Mouse (Mus musculus) liver, postnatal 0 days (tissue): ENCODE results near the gene Dnal4.

ENCODE experiments used
- CTCF ChIP-seq: sonication (generic); IDR thresholded peaks from 2 replicates; pipeline ENCODE4 v1.5.1; 2016; ENCODE audit warnings: antibody characterized with exemption, low read depth
- EP300 ChIP-seq: IDR thresholded peaks from 2 replicates; pipeline ENCODE4 v1.6.1; 2016; ENCODE audit warnings: antibody characterized with exemption, low read depth, mild to moderate bottlenecking

DNA sequence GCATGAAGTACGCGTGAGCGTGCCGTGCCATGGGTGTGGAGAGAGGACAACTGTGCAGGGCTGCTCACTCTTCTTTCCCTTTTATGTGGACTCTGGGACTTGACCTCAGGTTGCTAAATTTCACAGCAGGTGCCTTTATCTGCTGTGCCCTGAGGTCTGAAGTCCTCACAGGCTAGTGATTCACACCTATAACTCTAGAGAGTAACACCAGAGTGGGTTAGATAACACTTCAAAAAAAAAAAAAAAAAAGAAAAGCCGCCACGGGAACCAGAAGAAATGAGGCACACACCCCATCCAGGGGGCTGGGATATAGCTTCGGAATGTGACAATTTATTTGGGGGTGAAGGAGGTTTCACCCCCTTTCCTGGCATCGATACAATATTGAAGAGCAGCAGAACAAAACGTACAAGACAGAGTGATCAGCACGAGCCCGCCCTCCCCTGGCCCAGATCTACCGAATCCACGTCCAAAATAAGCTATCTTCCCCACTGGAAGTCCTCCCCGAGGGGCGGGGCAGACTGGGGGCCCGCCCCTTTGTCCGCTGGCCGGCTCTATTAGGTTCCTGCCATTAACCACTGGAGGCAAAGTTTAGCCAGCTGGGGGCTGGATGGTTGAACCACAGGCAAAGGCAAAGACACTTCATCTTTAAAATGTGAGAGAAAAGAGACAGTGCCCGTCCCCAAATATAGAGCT lies 46.1 kb upstream of the Dnal4 start:
- TF ChIP-seq CTCF (no peak), EP300 (no peak)
